Mouse (Mus musculus) testis, postnatal 10 days (tissue): ENCODE data around the gene D10Wsu102e.
"Not testable (repeated sequence)": the region's sequence is repeated elsewhere in the genome, so short reads cannot be mapped to it uniquely, and the experiment has no call there.

ENCODE experiments used
- DNase-seq: peaks from one replicate; pipeline ENCODE4 v3.0.0; 2021; ENCODE audit warnings: low spot score

The D10Wsu102e gene

DNA sequence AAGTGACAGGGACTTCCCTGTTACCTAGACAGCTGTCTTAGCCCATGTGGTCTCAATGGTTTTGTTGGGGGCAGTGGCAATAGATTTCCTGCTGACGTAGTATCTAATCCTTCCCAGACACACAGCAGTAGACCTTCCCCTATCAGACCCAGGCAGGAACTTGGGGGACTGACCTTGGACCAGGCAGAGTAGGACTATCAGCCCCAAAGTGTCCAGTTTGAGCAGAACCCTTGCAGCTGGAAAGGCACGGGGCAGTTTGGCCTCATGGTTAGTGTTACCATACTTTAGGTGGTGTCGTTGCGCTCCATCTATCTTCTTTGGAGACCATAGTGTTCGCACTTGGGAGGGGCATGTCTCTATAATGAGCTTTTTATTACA, 13.7 kb upstream of the D10Wsu102e start:
- DNase-seq = no peak

DNA sequence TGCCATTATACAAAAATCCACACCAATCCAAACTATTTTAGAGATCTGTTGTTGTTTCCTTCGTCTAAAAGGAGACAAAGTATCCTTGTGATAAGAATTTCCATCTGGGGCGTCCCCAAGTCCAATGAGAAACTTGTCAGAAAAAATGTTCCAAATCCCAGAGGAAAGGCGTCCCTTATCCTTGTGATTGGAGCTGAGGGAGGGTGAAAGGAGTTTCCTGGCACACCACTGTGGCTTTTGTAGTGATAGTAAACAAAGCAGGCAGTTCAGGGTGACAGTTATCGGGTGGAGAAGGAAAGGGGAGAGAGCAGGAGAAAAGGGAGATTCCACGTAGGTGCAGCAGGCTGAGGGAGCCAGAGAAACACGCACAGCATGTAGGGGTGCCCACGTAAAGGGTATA, 12.5 kb upstream of the D10Wsu102e start:
- DNase-seq = no peak

DNA sequence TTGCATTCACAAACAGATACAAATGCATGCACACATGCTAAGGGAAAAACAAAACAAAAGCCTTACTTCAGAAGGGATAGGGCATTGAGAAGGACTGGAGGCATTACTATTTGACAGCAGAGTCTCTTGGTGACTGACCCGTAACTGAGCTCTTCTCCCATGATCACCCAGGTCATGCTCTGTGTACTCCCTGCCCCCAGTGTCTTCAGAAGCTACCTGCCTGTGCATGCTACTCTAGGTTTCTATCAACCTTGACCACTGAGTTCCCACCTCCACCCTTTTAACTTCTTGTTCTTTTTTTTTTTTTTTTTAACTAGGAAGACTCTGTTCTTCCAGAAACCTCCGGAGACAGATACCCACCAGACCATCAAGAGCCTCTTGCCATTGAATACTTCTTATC, 9.3 kb upstream of the D10Wsu102e start:
- no peak for DNase-seq

DNA sequence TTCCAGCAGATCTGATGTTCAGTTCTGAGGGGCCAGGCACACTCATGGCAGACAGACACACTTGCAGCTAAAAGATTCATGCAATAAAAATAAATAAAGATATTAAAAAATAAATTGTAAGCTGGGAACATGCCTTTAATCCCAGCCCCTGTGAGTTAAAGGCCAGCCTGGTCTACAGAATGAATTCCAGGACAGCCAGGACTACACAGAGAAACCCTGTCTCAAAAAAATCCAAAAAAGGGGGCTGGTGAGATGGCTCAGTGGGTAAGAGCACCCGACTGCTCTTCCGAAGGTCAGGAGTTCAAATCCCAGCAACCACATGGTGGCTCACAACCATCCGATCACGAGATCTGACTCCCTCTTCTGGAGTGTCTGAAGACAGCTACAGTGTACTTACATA, 8.2 kb upstream of the D10Wsu102e start:
- not testable (repeated sequence) for DNase-seq

DNA sequence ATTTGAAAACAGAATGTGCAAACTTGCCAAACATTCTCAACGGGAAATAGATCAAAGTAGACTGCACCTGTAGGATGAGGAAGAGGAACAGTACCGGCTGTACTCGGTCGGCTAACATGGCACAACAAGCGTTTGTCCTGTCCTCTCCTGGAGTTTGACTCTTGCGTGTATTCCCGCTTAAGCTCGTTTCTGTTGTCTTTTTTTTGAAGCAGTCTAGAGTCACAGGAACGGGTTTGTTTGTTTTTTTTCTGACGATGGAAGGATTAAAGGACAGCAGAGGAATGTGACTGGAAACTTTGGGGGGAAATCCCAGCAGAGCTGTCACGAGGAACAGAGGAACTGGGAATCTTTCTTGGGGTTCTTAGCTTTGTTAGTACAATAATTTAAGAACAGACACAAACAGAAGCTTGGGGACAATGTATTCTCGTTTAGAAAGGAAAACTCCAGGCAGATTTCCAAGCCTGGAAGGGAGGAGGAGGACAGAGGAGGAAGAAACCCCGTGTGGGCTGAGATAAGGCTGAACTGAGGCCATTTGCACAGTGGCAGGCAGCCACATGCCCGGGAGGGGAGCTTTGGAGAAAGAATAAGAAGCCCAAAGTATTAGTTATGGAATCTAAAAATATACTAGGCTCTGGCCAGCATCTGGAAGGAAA, 6.2 kb upstream of the D10Wsu102e start:
- peak; percentile 68 for DNase-seq

DNA sequence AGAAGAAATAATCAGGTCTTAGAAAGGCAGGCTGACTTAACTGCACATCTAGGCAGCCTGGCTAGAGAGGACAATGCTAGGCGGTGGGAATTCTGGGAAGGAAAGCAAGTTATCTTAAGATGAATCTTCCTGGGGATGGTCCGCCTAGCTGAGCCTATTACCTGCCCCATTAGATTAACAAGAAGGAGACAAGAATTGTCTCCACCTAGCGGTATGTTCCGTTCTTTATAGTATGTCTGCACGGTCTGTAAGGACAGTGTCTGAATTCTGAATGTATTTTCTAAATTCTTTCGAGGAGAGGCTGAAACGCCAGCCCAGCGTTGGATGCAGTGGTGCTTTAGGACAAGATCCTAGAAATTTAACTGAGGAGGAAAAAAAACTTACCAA, 5.7 kb upstream of the D10Wsu102e start:
- DNase-seq = no peak

DNA sequence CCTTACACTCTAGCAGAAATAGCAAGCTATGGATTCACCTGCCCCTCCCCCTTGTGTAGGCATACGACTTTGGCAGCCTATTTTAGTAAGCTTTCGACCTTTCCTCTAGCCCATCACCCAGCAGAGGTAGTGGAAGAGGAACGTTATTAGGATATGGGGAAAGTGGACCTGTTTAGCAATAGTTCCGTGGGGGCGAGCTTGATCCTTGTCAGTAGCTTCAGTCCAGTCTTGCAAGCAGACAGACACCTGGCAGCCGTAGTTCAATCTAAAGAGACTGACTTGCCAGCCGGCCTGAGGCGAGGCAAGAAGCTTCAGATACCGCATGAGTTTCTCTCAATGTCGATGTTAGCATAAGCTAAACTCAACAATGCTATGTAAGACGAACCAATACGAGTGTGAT, 3.6 kb upstream of the D10Wsu102e start:
- DNase-seq = no peak

DNA sequence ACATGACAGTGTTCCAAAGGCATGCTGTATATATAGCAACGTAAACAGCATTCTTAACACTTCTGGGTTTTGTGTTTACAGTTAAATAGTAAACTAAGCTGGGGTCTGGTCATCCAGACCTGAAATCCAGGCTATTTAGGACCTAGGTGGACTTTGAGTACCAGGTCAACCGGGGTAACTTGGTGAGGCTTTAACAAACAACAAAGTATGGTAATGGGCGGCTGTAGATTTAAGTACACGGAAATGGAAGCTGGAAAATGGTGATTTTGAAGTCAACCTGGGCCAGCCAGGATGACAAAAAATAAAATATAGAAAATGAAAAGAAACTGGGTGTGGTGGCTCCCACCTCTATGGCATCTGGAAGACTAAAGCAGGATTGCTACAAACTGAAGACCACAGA, 570 bp upstream of the D10Wsu102e start:
- no peak for DNase-seq

DNA sequence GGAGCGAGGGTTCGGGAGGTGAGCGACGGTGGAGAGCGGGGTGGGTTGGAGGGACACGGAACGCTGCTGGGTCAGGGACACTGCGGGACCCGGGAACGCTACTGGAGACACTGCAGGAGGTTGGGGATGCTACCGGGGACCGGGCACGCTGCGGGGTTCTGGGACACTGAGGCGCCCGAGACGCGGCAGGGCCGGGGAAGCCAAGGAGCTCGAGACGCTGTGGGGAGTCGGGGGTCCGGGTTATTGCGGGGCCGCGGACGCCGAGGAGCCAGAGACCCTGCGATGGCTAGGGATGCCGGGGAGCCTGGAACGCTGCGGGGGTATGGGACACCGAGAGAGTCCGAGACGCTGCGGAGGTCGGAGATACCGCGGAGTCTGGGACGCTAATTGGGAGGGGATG, 335 bp downstream of the D10Wsu102e start:
- no peak for DNase-seq

DNA sequence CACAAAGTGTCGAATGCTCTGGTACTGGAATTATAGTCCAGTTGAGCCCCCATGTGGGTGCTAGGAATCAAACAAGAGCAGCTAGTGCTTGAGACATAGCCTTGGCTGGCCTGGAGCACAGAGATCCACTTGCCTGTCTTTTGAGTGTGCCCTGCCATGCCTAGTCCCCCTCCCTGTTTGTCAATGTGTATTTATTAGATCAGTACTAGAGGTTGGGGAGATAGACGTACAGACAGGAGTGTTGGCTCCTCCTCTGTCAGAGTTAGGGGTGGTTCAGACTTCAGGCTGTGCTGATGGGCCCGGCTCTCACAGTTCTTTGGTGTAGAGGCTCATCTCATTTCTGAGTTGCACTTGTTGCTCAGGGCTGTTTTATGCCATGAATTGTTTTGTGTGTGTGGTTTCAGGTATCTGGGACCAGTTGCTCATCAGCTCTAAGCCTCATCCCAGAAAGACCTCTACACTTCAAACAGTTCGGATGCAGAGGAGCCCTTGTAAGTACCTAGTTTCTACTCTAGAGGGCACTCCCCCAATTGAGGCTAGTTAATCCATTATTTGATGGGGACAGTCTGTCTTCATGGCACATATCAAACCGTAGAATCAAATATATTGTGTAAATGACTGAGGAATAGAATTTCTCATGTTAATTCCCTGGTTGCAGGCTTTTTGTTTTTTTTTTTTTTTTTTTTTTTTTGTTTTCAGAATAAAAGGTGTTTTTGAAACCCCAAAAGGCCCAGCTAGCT, 1.8 kb downstream of the D10Wsu102e start:
- no peak for DNase-seq

DNA sequence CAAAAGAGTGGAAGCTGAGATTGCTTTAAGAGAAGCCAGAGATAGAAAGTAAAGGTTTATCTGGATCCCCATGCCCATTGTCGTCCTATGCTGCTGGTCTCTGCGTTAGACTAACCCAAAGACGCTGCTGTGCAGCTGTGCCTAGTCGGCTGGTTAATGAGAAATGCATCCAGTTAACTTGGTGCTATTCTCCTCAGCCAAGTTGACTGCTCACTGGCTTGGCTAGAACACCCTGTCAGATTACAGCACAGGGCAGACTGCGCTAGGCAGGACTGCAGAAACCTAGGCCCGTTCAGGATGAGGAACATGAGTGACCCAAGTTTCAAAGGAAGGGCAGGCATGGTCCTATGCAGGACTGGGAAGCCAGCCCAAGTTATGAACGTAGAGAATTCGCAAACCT, 3.4 kb downstream of the D10Wsu102e start:
- DNase-seq = no peak

DNA sequence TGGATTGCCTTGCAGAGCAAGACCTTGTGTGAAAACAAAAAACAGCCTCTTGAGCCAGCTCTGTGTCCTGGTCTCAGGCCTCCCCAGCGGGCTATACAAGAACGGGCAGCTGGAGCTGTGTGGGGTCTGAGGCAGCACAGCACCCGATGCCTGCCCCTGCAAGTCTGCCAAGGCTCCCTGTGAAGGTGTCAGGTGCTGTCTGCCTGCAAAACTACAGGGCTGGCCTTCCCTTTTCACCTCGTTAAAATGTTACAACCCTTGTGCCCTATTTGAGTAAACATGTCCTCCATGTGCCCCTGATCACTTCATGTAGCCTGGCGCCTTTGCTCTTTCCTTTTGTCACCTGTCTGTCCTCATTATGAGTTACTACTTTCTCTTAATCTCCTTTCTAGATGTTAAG, 8.9 kb downstream of the D10Wsu102e start:
- no peak for DNase-seq

DNA sequence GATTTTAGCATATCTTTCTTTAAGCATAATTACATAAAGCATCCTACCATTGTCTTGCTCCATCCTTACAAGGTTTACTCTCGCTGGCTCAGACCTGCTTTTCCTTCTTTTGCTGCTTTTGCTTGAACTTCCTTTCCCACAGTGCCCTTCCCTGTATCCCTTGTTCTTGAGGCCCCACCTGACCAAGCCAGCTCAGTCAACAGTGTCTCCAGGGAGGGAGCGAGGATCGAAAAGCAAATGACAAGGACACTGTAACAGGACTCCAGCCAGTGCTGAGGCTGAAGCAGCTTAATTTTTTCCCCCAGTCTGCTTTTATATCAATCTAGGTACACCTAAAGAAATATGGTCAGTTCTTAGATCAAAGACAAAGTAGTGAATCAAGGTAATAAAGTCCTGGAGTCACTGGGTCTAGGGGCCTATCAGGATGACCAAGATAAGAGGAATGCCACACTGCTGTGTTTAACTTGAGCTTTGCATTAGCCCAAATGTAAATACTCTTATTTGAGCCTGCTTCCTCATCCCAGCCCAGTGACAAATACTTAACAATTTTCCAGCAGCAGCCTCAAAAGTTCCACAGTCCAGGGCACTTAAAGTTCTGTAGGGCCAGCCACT, 14.1 kb downstream of the D10Wsu102e start:
- DNase-seq = no peak

DNA sequence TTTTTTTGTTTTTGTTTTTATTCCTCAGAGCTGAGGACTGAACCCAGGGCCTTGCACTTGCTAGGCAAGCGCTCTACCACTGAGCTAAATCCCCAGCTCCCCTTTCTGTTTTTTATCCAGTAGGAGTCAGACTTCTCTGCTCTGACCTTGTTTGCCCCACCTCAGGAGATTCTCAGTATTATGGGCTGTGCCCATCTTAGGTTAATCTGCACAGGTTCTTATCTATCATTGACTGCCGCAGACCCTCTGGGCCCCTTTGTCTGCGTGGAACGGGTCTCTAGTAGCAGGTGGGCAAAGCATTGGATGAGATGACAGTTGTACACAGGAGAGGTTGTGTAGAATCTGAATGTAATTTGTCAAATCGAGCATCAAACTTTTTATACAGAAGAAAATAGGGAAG, 15.4 kb downstream of the D10Wsu102e start:
- not testable (repeated sequence) for DNase-seq

DNA sequence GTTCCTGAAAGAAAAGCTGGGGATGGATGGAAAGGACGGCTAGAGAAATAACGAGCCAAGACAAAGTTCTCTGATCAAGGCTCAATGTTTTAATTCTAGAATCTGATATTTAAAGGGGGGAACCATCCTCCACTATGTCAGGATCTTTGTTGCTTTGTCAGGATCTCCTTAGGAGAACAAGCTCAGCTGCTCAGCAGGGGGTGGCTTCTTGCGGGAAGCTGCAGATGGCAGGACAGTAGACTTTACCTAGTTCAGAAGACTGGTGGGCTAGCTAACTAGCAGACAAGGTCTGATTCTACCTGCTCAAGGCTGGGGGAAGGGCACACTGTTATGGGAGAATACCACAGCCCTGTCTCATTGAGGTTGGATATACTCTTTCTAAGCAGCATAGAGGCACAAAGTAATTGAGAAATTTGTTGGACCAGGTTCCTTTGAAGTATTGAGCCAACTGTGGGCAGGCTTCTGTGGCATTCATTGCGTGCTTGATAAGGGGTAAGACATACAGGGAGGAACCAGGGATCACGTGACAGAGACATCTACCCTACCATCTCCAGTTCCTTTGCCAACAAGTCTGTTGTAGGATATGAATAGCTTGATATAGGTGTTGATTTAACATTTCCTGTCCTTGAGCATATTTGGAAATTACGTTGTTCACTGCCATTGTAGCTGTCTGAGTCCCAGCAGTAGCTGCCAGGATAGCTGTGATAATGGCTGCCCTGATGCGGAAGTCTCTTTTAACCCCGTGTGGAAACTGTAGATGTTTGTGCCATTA, 17.1 kb downstream of the D10Wsu102e start:
- no peak for DNase-seq

DNA sequence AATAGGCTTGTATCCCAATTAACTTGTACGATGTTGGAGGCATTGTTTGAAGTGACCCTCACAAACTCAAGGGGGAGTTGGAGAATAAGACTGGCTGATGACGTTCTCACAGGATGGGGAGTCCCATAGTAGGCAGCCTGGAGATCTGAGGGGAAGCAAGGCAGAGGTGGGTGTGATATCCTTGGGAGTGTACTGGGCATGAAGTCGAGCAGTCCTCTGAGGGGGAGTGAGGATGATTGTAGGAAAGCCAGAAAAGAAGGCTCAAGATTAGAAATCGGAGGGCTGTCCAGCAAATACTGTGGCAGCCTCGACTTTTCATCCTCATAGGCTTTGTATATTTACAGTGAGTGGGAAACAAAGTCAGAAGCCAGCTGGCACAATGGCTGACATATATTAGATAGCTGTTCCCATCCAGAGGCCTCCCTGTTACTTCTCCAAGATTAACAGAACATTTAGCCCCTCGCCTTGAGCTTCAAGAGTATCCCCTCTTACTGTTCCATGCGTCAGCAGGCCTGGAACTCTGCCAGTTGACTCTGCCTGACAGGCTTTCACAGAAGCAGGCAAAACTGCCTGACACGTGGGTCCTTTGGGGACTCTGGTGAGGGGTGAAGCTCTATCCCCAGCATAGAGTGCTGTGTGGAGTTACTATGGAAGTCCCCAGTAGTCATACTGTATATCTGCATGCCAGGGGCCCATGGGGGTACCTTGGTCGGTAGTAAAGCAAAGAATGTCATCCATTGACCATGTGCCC, 18.2 kb downstream of the D10Wsu102e start:
- peak; percentile 63 for DNase-seq

DNA sequence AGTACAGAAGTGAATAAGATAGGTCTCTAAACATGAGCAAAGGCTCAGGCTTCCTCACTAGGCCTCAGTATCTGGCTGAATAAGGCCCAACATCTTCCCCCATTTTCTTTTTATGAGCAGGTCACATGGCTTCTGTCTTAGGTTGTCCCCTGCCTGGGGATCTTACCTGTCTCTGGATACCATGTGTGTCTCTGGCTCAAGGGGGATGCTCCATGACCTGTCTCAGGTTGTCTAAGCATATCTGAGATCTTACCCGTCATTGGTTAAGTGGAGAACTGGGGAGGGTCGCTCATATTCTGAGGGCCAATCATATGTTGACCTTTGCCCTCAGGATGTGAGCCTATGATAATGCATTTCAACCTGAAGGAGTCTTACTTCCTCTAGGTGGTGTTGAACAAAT, 20.5 kb downstream of the D10Wsu102e start:
- no peak for DNase-seq

DNA sequence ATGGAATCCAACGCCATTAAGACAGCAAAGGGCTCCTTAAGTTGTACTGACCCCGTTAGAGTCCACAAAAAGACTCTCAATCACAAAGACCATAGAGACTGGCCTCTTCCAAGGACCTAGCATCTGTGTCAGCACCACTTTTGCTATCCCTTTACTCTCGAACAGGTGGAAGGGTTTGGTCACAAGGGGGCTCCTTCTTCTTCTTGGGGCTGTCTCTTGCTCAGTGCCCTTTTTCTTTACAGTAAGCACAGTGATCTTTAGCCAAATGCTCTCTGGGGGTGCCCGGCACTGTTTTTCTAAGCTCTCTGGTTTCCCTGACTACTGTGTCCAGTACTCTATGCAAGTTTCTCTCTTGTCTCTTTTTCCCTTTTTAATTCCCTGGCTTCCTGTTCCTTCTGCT, 22.5 kb downstream of the D10Wsu102e start:
- DNase-seq = no peak

DNA sequence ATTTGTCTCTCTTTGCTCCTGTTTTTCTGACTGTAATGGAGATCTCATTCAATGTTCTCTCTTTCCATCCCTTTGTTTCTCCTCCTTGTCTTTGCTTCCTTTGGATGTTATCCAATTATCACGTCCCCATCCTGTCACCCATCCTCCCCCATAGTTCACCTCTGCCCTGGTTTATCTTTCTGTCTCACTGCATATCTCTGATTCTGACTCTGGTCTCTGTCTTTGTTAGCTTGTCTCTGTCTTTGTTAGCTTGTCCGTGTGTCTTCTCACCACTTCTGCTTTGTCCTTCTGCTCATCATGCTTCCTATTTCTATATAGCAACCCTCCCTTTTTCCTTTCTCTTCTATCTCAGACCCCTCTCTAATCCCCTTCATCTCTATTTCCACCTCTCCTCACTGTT, 23.0 kb downstream of the D10Wsu102e start:
- DNase-seq = no peak

DNA sequence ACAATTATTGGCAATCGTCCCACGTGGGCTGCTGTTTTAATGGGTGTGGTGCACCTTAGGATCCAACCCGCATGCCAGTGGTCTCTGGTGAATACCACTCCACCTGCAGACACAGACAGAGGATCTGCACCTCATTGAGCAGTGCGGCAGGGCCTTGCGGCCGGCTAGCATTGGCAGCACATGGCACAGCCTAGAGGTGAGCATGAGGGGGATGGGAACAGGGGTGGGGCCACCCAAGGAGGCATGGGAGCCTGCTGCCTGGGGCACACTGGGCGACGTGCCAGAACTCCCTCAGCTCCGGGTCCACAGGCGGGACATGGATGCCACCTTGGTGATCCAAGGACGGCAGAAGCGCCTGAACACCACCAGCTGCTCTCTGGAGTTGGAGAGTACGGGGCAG, 23.8 kb downstream of the D10Wsu102e start:
- DNase-seq = peak; percentile 57

DNA sequence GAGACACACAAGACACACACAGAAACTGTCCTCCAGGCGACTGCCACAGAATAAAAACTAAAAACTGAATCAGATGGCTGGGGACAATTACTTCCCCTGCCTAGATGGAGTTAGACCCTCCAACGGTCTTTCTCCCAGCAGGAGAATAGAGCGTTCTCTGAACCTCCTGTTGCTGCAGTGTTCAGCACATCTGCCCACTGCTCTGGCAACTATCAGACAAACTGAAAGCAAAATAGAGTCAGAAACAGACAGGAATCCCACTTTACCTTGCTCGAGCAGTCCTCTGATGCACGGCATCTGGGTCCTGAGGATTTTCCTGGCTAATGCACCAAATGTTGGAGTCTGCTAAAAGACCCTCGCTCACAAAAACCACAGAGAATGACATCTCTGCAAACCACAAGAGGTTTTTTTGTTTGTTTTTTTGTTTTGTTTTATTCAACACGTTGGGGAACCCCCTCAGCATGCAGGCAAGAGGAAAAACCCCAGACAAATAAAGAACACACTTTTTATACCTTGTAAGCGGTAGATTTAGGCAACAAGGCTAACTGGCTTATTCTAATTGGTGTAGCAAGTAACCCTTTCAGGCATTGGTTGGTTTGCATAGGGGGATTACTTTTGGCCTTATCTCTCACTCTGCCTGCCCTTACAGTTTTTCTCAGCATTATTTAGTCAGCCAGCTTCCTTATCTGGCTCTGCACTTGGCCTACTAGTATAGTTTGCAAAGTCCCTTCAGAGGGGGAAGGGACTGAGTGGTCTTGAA, 24.6 kb downstream of the D10Wsu102e start:
- no peak for DNase-seq
